Mouse (Mus musculus) heart, embryonic 14.5 days (tissue): Measurements from ENCODE around the gene Gphn. TPM values are rescaled to one million over a fixed set of nuclear protein-coding genes. Genes with fewer than 3 reads are reported as not detected.

Source experiments
- ATAC-seq: fragments of 200-750 bp; cut with Nextera tagmentation; 2 replicates; pipeline ENCODE4 v1.8.0; 2017; ENCODE audit warnings: low read depth, moderate TSS enrichment; ENCODE audit not compliant: insufficient number of reproducible peaks, insufficient read depth, low FRiP score
- H3K27ac ChIP-seq, 2 experiments: fragments of 200-500 bp in 1 of 2; fragments of 300-500 bp in 1 of 2; sonication (generic) in 1 of 2; replicated peaks in 1 of 2; 2 replicates each; pipeline ENCODE4 v1.5.1; 2012 to 2014; ENCODE audit warnings: low read depth in 2 of 2, low read length in 2 of 2, control low read depth in 1 of 2, mild to moderate bottlenecking in 1 of 2, mixed read lengths in 1 of 2; ENCODE audit not compliant: control insufficient read depth in 1 of 2, insufficient read depth in 1 of 2
- H3K27me3 ChIP-seq: fragments of 300-500 bp; sonication (generic); 2 replicates; pipeline ENCODE4 v1.6.1; 2014; ENCODE audit warnings: mild to moderate bottlenecking, low read length, control low read depth; ENCODE audit not compliant: control insufficient read depth, insufficient read depth
- H3K36me3 ChIP-seq: fragments of 300-500 bp; sonication (generic); 2 replicates; pipeline ENCODE4 v1.6.1; 2014; ENCODE audit warnings: mild to moderate bottlenecking, control low read depth, low read length, mixed read lengths; ENCODE audit not compliant: control insufficient read depth, insufficient read depth
- H3K4me1 ChIP-seq, 2 experiments: fragments of 200-500 bp in 1 of 2; fragments of 300-500 bp in 1 of 2; sonication (generic) in 1 of 2; 2 replicates each; pipeline ENCODE4 v1.6.1; 2012 to 2014; ENCODE audit warnings: low read length in 2 of 2, control low read depth in 1 of 2, mixed read lengths in 1 of 2; ENCODE audit not compliant: control insufficient read depth in 2 of 2, insufficient read depth in 2 of 2
- H3K4me2 ChIP-seq: fragments of 300-500 bp; sonication (generic); 2 replicates; pipeline ENCODE4 v1.6.1; 2014; ENCODE audit warnings: mild to moderate bottlenecking, low read length
- H3K4me3 ChIP-seq, 2 experiments: fragments of 200-500 bp in 1 of 2; fragments of 300-500 bp in 1 of 2; sonication (generic) in 1 of 2; 2 replicates each; pipeline ENCODE4 v1.5.1; 2012 to 2014; ENCODE audit warnings: low read length in 2 of 2, mild to moderate bottlenecking in 2 of 2, control low read depth in 1 of 2, low read depth in 1 of 2, moderate library complexity in 1 of 2; ENCODE audit not compliant: control insufficient read depth in 1 of 2, insufficient read depth in 1 of 2
- H3K9ac ChIP-seq: fragments of 300-500 bp; sonication (generic); 2 replicates; pipeline ENCODE4 v1.6.1; 2014; ENCODE audit warnings: mild to moderate bottlenecking, low read length
- H3K9me3 ChIP-seq: fragments of 300-500 bp; sonication (generic); 2 replicates; pipeline ENCODE4 v1.6.1; 2016; ENCODE audit warnings: low read length, control low read depth; ENCODE audit not compliant: control insufficient read depth
- WGBS: fragments of 180-500 bp; shearing (Covaris S2); extraction: QIAGEN DNeasy Blood & Tissue Kit; methylation state at CpG from one replicate; pipeline ENCODE4 v1.1.7; 2014; 5-methylcytosine and 5-hydroxymethylcytosine counted together
- polyA plus RNA-seq: library from polyadenylated mRNA; unstranded; fragments of >200 nt; fragmentation: Nextera tagmentation; extraction: Ambion mirVana; gene quantifications from 2 replicates; pipeline ENCODE4 v1.2.1, GENCODE M21; 2014

Gphn gene
- polyA plus RNA-seq, 1 experiment from 2014 or later, result 17.1 TPM

DNA sequence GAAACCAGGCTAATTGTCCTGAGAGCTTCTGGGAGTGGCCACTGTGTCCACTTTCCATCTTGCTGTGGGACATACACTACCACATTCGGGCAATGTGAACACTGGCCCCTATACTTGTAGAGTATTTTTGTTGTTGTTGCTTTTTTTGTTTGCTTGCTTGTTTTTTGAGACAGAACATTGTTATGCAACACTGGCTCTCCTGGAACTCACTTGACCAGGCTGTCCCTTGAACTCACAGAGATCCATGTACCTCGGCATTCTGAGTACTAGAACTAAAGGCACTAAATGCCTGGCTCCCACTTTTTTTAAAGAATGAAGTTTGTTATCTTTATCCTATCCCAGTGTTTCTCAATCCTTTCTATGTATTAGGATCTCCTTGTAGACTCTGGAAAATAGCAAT lies 16.3 kb upstream of the Gphn start:
- Histone ChIP-seq H3K36me3 (no peaks in the 10 kb centered on the region), H3K4me1 (no peaks in the 10 kb centered on the region), H3K27me3 (no peaks in the 10 kb centered on the region), H3K4me3 (no peak overlapping the region), H3K9me3 (no peaks in the 10 kb centered on the region), H3K9ac (no peak overlapping the region), H3K4me2 (no peak overlapping the region), H3K27ac (no peak overlapping the region)
- WGBS, result 83% methylated on average over 2 of the region's 2 CpGs
- ATAC-seq, result no peak

DNA sequence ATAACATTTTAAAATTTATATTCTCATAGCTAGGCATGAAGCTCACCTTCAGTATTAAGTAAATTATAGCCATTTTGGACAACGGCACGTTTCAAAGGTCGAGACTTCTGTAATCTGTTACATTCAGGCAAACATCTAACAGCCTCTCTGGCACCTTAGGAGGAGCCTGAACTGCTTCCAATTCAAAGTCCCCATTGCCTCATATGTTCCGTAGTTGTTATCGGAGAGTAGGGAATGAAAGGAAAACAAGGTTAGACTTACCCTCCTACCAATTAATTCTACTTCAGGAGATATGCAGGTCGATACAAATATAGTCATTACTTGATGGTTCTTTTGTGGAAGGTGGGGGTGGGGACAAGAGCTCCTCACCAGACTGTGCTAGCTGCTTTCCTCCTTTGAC lies 10.7 kb upstream of the Gphn start:
- Histone ChIP-seq H3K27ac (no peak overlapping the region), H3K4me2 (no peak overlapping the region), H3K27me3 (no peaks in the 10 kb centered on the region), H3K36me3 (no peaks in the 10 kb centered on the region), H3K4me1 (no peaks in the 10 kb centered on the region), H3K4me3 (no peak overlapping the region), H3K9me3 (no peaks in the 10 kb centered on the region), H3K9ac (no peak overlapping the region)
- WGBS, result 66% methylated on average over 6 of the region's 6 CpGs
- ATAC-seq, result no peak

DNA sequence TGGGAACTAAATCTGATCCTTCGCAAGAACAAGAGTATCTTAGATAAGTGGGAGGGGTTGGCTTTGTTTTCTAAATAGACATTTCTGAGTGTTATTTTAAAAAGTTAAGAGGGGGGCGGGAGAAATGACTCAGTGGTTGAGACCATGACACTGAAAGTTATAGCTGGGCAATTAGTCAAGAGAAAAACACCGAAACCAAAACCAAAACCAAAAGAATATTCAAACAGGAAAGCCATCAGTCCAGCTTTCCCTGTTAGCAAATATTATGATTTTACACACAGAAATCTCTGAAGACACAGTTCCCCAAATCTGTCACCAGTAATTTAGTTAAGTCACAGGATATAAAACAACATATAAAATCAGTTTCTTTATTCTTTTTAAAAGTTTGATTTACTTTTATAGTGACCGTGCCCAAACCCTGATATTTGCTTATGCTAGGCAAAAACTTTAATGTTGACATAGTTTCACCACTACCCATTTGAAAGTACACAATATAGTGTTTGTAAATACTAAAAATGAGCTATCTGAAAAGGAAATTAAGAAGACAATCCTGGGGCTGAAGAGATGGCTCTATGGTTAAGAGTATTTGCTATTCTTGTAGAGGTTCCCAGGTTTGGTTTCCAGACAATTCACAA lies 6.9 kb upstream of the Gphn start:
- no peak overlapping the region for H3K27ac ChIP-seq
- ATAC-seq, result no peak
- no peaks in the 10 kb centered on the region for H3K36me3 ChIP-seq
- WGBS, result 85% methylated on average over 4 of the region's 4 CpGs
- no peak overlapping the region for H3K4me2 ChIP-seq
- H3K4me3 ChIP-seq, result no peak overlapping the region
- H3K27me3 ChIP-seq, result no peaks in the 10 kb centered on the region
- no peaks in the 10 kb centered on the region for H3K4me1 ChIP-seq
- H3K9me3 ChIP-seq, result no peaks in the 10 kb centered on the region
- no peak overlapping the region for H3K9ac ChIP-seq

DNA sequence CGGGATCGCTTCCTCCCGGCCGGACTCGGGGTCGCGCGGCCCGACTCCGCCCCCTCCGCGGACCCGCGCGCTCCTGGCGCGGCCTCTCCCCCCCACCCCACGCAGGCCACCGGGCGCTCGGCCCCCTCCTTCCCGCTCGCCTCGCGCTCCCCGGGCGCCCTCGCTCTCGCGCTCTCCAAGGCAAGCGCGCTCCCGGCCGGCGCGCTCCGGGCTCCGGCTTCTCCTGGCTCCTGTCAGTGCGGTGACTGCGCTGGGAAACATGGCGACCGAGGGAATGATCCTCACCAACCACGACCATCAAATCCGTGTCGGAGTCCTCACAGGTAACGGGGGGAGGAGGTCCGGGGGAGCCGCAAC lies 318 bp downstream of the Gphn start:
- peak overlapping the region; percentile 98 to 99 for H3K27ac ChIP-seq
- ATAC-seq, result peak; percentile 92
- no peaks in the 10 kb centered on the region for H3K27me3 ChIP-seq
- H3K9me3 ChIP-seq, result no peaks in the 10 kb centered on the region
- 1% methylated on average over 46 of the region's 48 CpGs for WGBS
- no peaks in the 10 kb centered on the region for H3K36me3 ChIP-seq
- peaks cover 0 to 5% of the 10 kb centered on the region in 2 experiments; a peak in 2 of 4 replicates for H3K4me1 ChIP-seq
- H3K4me3 ChIP-seq, result peak overlapping the region; percentile 84 to 93
- peak overlapping the region; percentile 91 for H3K9ac ChIP-seq
- peak overlapping the region; percentile 72 for H3K4me2 ChIP-seq

DNA sequence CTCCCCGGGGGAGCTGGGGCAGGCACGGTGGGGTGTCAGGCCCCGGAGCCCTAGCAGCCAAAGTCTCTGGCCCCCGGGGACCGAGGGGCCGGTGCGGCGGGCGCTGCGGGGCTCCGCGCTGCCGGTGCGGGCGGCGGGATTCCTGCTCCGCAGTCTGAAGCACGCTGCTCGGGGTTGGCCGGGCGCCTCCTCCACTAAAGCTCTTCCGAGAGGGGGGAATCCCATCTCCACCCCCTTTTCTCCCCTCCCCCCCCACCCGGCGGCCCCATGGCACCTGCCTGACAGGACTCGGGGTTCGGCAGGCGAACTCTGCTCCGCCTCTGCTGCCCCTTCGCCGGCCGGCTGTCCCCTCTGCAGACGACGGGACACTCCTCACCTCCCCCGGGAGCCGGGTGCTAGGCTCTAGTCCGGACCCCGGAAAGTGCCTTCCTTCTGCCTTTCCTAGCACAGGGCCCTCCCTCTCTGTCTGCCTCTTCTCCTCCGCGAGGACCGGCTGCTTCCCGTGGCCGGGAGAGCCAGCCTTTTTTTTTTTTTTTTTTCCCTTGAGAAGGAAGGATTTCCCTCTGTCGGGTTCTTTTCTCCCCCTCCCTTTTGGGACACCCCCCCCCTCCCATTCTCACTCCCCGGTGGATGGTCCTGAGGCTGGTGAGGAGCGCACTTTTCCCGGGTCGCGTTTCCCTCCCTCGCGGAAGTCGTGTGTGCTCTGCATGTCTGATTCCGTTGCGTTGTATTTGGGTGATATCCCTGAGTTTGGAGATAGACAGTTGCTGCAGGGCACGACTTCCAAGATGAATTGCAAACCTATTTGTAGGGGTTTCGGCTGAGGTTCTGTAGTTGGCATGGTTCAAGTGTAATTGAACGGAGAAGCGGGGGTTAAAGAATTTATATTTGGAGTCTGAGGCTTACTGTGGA lies 1.1 kb downstream of the Gphn start:
- H3K36me3 ChIP-seq, result no peaks in the 10 kb centered on the region

DNA sequence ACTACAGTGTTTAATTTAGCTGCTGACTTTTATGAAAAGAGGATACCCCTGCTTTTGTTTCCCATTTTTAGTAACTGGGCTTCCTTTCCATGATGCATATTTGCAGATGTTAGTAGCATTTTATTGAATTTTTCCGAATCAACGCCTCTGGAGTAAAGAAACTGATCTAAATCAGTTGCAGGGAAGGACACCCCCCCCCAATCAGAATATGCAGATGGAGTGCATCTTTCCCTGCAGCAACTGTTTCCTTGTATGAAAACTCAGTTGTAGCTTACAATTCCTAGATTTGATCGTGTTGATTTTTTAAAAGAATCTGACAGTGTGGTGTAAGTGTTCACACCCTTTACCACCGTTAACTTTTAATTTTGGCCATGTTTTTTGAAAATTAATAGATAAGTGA lies 2.0 kb downstream of the Gphn start:
- no peak for ATAC-seq
- Histone ChIP-seq H3K4me3 (peak overlapping the region in 1 of 2 experiments; percentile 93; a peak in 2 of 4 replicates), H3K9me3 (no peaks in the 10 kb centered on the region), H3K4me2 (peak overlapping the region; percentile 72), H3K27me3 (no peaks in the 10 kb centered on the region), H3K27ac (no peak overlapping the region), H3K9ac (peak overlapping the region; percentile 91), H3K4me1 (peaks cover 0 to 8% of the 10 kb centered on the region in 2 experiments; a peak in 2 of 4 replicates), H3K36me3 (no peaks in the 10 kb centered on the region)
- 59% methylated on average over 4 of the region's 4 CpGs for WGBS

More for the DNA sequence above, 1.1 kb downstream of the Gphn start:
- Histone ChIP-seq H3K9ac (peak overlapping the region; percentile 91), H3K4me3 (peak overlapping the region; percentile 84 to 93), H3K9me3 (no peaks in the 10 kb centered on the region), H3K4me1 (peaks cover 0 to 7% of the 10 kb centered on the region in 2 experiments; a peak in 2 of 4 replicates), H3K27ac (peak overlapping the region; percentile 93 to 99), H3K27me3 (no peaks in the 10 kb centered on the region), H3K4me2 (peak overlapping the region; percentile 72)
- peak; percentile 16; the same call in 1 of the 2 replicates for ATAC-seq
- under 1% methylated on average over 46 of the region's 57 CpGs for WGBS

DNA sequence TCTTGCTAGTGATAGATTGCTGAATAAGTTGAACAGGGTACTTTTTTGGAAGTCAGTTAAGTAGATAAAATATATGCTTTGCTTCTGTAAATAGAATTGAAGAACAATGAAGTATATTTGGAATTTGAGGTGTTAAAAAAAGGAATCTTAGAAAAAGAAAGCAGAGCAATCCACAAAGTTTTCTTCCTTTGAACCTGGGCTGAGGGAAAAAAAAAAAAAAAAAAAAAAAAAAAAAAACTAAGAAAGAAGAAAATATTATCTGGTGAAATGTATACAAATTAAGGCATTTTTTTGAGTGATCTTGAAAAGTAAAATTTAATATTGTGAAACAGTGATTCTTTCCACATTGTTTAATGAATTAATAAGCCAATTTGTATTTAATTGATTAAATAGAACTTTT lies 6.4 kb downstream of the Gphn start:
- no peak for ATAC-seq
- Histone ChIP-seq H3K4me1 (peaks cover 0 to 8% of the 10 kb centered on the region in 2 experiments; a peak in 1 of 4 replicates), H3K4me2 (no peak overlapping the region; the same call in 1 of the 2 replicates), H3K27me3 (no peaks in the 10 kb centered on the region), H3K9me3 (no peaks in the 10 kb centered on the region), H3K4me3 (no peak overlapping the region), H3K36me3 (no peaks in the 10 kb centered on the region), H3K27ac (no peak overlapping the region), H3K9ac (no peak overlapping the region)
